Mouse (Mus musculus) kidney, postnatal 10 days (tissue): Measurements from ENCODE around the gene Clmn.

Source experiments
- DNase-seq: peaks from one replicate; pipeline ENCODE4 v3.0.0; 2021; ENCODE audit warnings: mixed read lengths

Clmn gene

GRCm38 (mm10) chr12:104879577-104879989, 14.7 kb upstream of the Clmn start:
- no peak for DNase-seq

GRCm38 (mm10) chr12:104876053-104876452, 11.2 kb upstream of the Clmn start:
- no peak for DNase-seq

GRCm38 (mm10) chr12:104871987-104872386, 7.1 kb upstream of the Clmn start:
- no peak for DNase-seq

- DNase-seq = no peak
Measured at GRCm38 (mm10) chr12:104869737-104870136, 4.9 kb upstream of the Clmn start.

DNA sequence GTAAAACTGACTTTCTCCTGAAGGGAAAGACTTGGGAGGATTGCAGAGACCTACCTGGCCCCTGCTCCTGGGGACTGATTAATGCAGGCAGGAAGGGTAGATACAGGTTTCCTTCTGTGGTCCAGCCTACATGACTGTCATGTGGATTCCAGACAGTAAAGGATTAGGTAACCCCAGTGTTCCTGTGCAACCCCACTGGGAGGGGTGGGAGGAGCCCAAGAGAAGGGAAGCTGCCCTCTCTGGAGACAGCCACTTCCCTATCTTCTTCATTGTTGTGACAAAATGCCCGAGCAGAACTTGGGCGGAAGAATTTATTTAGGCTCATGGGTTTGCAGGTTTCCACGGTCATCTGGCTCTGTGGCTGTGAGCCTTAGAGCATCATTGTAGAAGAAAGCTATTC, 3.6 kb upstream of the Clmn start:
- no peak for DNase-seq

DNA sequence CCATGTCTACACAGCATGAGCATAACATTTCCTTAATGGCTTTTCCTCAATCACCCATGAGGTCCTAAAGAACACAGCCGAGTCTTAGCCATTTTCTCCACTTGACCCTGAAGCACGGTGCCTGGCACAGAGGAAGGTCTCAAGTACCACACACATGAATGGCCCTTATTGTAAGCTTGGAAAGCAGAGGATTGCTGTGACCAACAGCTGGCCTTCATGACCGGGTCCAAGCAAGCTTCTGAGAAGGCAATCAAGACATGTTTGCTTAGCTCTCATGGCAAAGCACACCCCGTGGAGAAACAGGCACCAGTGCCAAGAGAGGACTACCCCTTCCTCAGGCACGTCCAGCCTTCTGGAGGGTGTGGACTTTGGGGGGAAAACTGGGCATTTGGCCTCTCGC, 3.0 kb upstream of the Clmn start:
- DNase-seq = no peak

DNA sequence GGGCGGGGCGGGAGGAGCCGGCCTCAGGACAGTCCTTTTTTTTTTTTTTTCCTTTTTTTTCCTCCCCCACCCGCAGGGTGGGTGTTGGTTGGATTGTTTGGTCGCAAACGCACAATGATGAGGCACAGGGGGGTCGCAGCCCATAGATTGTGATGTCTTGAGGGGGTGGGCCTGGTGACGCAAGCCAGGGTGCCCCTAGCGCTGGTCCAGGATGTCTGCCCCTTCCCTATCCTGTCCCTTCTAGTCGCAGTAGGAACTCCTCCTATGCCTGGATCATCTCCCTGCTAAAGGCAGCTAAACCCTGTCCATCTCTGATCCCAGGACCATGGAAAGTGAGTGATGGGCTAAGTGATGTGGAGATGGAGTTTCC, 275 bp upstream of the Clmn start:
- no peak for DNase-seq

DNA sequence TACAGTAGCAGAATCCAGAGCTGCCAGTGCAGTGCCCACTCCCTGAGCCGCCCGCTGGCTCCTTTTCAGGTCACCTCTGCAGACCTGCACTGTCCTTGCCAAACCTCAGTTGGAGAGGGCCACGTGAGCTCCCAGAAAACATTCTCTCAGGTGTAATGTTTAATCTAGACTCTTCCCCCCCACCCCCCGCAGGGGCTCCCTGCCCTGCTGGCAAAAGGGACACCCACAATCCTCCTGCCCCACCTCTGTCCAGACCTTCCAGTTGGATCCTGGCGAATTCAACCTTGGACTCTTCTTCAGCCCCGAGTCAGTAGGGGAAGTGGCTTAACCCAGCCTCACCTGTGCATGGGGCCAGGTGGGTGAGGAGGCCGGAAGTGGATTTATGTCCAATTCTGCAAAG, 1.2 kb downstream of the Clmn start:
- peak; percentile 83 for DNase-seq

DNA sequence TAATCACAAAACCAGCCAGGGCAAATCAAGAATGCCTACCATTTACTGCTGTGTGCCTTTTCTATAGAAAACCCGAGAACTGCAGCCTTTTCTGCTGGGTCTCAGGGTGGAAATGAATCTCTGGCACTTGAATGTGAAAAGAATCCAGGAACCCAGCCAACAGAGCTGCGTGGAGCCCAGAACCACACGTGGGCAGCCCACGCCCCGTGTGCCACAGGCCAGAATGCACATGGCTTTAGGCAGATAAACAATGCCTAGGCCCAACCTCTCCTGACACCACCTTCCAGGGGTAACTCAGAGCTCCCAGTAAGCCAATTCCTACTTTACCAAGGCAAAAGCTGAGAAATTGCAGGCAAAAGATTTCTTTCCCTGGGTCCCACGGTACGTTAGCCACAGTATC, 5.7 kb downstream of the Clmn start:
- DNase-seq = no peak

- no peak for DNase-seq
Measured at GRCm38 (mm10) chr12:104858732-104859131, 6.1 kb downstream of the Clmn start.

DNA sequence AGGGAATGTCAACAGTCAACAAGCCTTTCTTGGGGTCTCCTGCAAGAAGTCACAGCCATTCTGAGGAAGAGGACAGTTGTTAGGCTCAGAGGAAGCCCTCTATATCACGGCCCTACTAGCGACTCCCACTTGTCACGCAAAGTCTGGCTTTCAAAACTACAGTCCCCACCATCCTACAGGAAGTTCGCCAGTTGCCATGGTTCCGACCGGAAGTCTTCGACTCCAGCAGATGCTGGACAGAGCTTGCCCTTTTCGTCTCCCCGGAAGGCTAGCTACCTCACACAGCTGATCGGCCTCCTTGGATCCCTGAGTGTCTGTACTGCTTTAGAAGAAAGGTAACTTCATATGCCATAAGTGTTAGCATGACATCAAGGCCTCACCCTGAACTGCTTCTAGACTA, 7.3 kb downstream of the Clmn start:
- peak; percentile 38 for DNase-seq

DNA sequence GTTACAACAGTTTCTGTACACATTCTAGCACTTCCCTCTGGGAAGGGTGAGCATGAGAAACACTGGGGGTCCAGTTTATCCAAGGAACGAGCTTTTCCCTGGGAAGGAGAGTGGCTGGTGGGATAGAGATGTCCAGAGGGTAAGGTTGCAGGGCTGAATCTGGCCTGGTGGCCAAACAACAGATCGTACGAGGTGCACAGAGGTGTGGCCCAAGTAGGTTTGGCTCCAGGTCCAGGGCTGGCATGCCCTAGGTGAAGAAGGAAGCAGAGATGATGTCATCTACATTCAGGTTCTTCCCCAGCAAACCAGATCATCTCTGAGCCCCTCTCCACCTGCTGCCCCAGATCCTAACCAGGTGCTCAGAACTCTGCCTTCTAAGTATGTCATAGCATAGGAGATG, 8.3 kb downstream of the Clmn start:
- no peak for DNase-seq

- DNase-seq = peak; percentile 34
Measured at GRCm38 (mm10) chr12:104855548-104855947, 9.3 kb downstream of the Clmn start.

GRCm38 (mm10) chr12:104854826-104855225, 10.1 kb downstream of the Clmn start:
- no peak for DNase-seq

DNA sequence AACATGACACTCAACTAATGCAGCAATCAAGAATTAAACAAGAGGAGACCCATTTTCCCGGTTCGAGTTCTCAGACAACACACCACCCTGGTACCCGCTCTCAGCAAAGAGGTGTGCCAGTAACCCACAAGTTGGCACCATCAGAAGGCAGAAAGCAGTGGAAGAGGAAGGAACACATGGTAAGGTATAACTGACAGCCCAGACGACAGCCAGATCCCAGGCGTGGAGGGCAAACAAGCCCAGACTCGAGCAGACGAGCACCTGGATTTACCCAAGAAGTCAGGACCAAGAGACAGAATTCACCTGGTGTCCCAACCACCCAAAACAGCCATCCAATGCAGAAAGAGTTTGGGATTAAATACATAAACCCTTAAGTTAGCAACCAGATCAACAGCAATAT, 11.5 kb downstream of the Clmn start:
- DNase-seq = no peak

DNA sequence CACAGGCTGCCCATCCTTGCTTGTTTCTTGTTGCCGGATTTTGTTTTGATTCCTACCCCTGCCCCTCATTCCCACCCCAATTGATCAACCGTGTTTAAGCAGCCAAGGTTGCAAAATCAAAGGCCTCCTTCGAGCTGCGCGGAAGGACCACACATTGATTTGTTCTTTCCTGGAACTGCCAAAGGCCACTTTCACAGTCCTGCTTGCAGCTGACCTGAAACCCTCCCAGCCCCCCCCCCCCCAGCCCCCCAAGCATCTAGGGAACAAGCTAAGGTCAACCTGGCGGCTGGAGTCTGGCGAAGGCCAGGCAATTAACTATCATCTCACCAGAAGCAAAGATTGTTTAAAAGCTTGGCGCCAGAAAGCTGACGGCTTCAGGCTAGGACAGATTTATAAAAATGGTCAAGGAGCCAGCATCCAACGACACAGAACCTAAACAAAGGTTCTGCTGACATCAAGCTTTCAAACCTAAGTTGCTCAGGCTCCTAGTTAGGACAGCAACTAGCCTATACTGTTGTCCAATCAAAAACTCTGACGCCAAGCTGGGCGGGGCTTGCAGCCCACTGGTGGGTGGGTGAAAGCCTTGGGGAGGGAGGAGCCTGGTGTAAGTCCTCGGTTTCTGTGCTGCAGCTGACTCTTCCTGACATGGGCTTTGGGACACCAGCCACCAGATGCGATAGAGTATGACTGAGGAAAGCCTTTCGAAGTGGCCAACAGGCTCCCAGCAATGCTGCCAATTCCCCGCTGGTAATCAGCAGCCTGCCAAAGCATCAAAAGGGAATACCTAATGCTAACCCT, 13.0 kb downstream of the Clmn start:
- peak; percentile 85 for DNase-seq

- DNase-seq = no peak
Measured at GRCm38 (mm10) chr12:104850119-104850518, 14.8 kb downstream of the Clmn start.

GRCm38 (mm10) chr12:104848667-104849066, 16.2 kb downstream of the Clmn start:
- DNase-seq = no peak

DNA sequence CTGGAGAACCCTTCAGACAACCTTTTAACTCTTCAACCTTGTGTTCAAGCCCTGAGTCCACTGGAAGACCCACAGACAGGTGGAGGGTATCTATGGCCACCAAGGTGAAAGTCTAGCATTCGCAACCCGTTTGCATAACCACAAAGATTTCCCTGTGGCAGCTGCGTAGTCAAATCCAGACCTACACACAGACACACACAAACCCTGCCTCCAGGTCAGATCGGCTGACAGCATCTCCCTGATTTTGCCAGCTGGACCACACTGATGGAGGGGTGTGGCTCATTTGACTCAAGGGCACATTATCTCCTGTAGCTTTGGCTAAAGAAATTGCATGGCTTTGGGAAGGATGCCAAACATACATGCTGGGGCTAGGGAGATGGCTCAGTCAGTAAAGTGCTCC, 17.6 kb downstream of the Clmn start:
- no peak for DNase-seq

GRCm38 (mm10) chr12:104845707-104846106, 19.2 kb downstream of the Clmn start:
- peak; percentile 51 for DNase-seq

GRCm38 (mm10) chr12:104844989-104845388, 19.9 kb downstream of the Clmn start:
- DNase-seq = no peak

DNA sequence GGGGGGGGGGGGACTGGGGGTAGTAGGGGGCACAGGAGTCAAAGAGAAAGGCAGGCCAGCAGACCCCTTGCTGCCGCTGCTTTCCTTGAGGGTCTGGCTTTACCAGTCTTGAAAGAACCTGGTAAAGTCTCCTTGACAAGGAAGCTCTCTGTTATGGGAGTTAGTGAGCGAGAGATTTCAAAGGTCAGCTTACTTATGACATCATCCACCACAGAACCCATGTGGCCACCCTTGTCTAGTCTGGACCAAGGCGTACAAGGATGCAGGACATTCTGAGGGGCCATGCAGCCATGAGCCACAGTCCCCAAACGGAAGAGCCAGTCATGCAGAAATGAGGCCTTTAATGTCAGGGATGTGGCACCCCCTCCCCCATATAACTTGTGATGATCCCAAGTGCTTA, 20.6 kb downstream of the Clmn start:
- DNase-seq = no peak

- DNase-seq = peak; percentile 70
Measured at GRCm38 (mm10) chr12:104841256-104841655, 23.6 kb downstream of the Clmn start.

GRCm38 (mm10) chr12:104838987-104839386, 25.9 kb downstream of the Clmn start:
- DNase-seq = peak; percentile 71

- DNase-seq = no peak
Measured at GRCm38 (mm10) chr12:104838462-104838861, 26.4 kb downstream of the Clmn start.
